Mouse (Mus musculus) CD4-positive, CD25-positive, alpha-beta regulatory T cell, adult 4 months (primary cell): ENCODE measurements around the gene Rmi2. TPM values are rescaled to one million over a fixed set of nuclear protein-coding genes. Genes with fewer than 3 reads are reported as not detected.

Source experiments
- ATAC-seq: one replicate; pipeline ENCODE4 v1.8.0; 2017
- polyA plus RNA-seq, 2 experiments: library from polyadenylated mRNA; unstranded; fragments of 100-300 nt; shearing (Covaris generic); gene quantifications; one replicate each; pipeline ENCODE4 v1.2.1; 2017

Rmi2 gene
- polyA plus RNA-seq, 2 experiments from 2014 or later, result 0.67 to 1.6 TPM

- ATAC-seq, result no peak
These were observed 98.5 kb downstream of the Rmi2 start for GRCm38 (mm10) chr16:10933372-10933771.

- no peak for ATAC-seq
These were observed 99.2 kb downstream of the Rmi2 start for GRCm38 (mm10) chr16:10934047-10934446.

GRCm38 (mm10) chr16:10936700-10937319, 102.0 kb downstream of the Rmi2 start:
- no peak for ATAC-seq

- ATAC-seq, result no peak
These were observed 102.6 kb downstream of the Rmi2 start for GRCm38 (mm10) chr16:10937497-10937896.

- no peak for ATAC-seq
These were observed 105.1 kb downstream of the Rmi2 start for GRCm38 (mm10) chr16:10939932-10940331.

GRCm38 (mm10) chr16:10940661-10941060, 105.8 kb downstream of the Rmi2 start:
- no peak for ATAC-seq

Other genes starting within 250 kb of the Rmi2 start
- 1 to 10 TPM; 2.5 to 3.9 TPM for gene Socs1, start 49.5 kb upstream of the Rmi2 start, polyA plus RNA-seq
- 1 to 10 TPM; 2.4 to 3.7 TPM for gene Tnp2, start 46.4 kb upstream of the Rmi2 start, polyA plus RNA-seq
- gene Prm3, start 44.1 kb upstream of the Rmi2 start, polyA plus RNA-seq, result not detected
- not detected for gene Prm2, start 38.9 kb upstream of the Rmi2 start, polyA plus RNA-seq
- under 1 TPM in 1 of 2 experiments, not detected in 1; 0.75 TPM for gene Prm1, start 29.2 kb upstream of the Rmi2 start, polyA plus RNA-seq
- not detected for gene Gm11172, start 22.1 kb upstream of the Rmi2 start, polyA plus RNA-seq
- gene Snn, start 225.9 kb downstream of the Rmi2 start, polyA plus RNA-seq, result 1 to 10 TPM; 1.3 to 3.5 TPM
- gene Litaf, start 231.1 kb downstream of the Rmi2 start, polyA plus RNA-seq, result 10 to 100 TPM; 47.2 to 61.2 TPM